Mouse (Mus musculus) midbrain, embryonic 16.5 days (tissue): ENCODE measurements around the gene Gm10272. TPM values are rescaled to one million over a fixed set of nuclear protein-coding genes. Genes with fewer than 3 reads are reported as not detected.
"Not testable (repeated sequence)": the region's sequence is repeated elsewhere in the genome, so short reads cannot be mapped to it uniquely, and the experiment has no call there.

Experiments
- ATAC-seq: fragments of 200-750 bp; cut with Nextera tagmentation; 2 replicates; pipeline ENCODE4 v1.8.0; 2017; ENCODE audit warnings: moderate TSS enrichment
- H3K27ac ChIP-seq: fragments of 300-500 bp; sonication (generic); 2 replicates; pipeline ENCODE4 v1.5.1; 2014; ENCODE audit warnings: mild to moderate bottlenecking, low read length, mixed read lengths
- H3K27me3 ChIP-seq: fragments of 300-500 bp; sonication (generic); 2 replicates; pipeline ENCODE4 v1.6.1; 2014; ENCODE audit warnings: low read depth, low read length, mixed read lengths; ENCODE audit not compliant: control insufficient read depth, insufficient read depth
- H3K36me3 ChIP-seq: fragments of 300-500 bp; sonication (generic); 2 replicates; pipeline ENCODE4 v1.6.1; 2014; ENCODE audit warnings: mild to moderate bottlenecking, low read length, moderate library complexity, mixed read lengths; ENCODE audit not compliant: control insufficient read depth, insufficient read depth
- H3K4me1 ChIP-seq: fragments of 300-500 bp; sonication (generic); 2 replicates; pipeline ENCODE4 v1.6.1; 2014; ENCODE audit warnings: mild to moderate bottlenecking, low read length, mixed read lengths; ENCODE audit not compliant: control insufficient read depth, insufficient read depth
- H3K4me2 ChIP-seq: fragments of 300-500 bp; sonication (generic); 2 replicates; pipeline ENCODE4 v1.6.1; 2014; ENCODE audit warnings: mild to moderate bottlenecking, low read length, mixed read lengths
- H3K4me3 ChIP-seq: fragments of 300-500 bp; sonication (generic); 2 replicates; pipeline ENCODE4 v1.5.1; 2014; ENCODE audit warnings: low read depth, mild to moderate bottlenecking, low read length, moderate library complexity, mixed read lengths
- H3K9ac ChIP-seq: fragments of 300-500 bp; sonication (generic); 2 replicates; pipeline ENCODE4 v1.6.1; 2014; ENCODE audit warnings: low read depth, low read length, mixed read lengths
- H3K9me3 ChIP-seq: fragments of 300-500 bp; sonication (generic); replicated peaks from 2 replicates; pipeline ENCODE4 v1.6.1; 2014; ENCODE audit warnings: mild to moderate bottlenecking, low read length, mixed read lengths; ENCODE audit not compliant: control insufficient read depth, poor library complexity, severe bottlenecking
- WGBS: fragments of 180-500 bp; shearing (Covaris S2); extraction: QIAGEN DNeasy Blood & Tissue Kit; methylation state at CpG from one replicate; pipeline ENCODE4 v1.1.7; 2014; 5-methylcytosine and 5-hydroxymethylcytosine counted together
- polyA plus RNA-seq: library from polyadenylated mRNA; unstranded; fragments of >200 nt; fragmentation: Nextera tagmentation; extraction: Ambion mirVana; gene quantifications from 2 replicates; pipeline ENCODE4 v1.2.1, GENCODE M21; 2015

The Gm10272 gene
- polyA plus RNA-seq, 1 experiment from 2014 or later: not detected

GRCm38 (mm10) chr10:77715507-77715906 is 9.1 kb downstream of the Gm10272 start, which contains the start of gene Gm10142:
Gene Gm10142 (plus strand): TSS chr10:77715807.
- H3K4me3 ChIP-seq: no peak within 1 kb of the TSS
- H3K36me3 ChIP-seq: no peaks in the 10 kb centered on the region
- no peak within 1 kb of the TSS for H3K9ac ChIP-seq
- 92% methylated on average over 1 of the region's 1 CpGs for WGBS
- no peak within 1 kb of the TSS for H3K4me2 ChIP-seq
- no peaks in the 10 kb centered on the region for H3K4me1 ChIP-seq
- no peak for ATAC-seq
- no peaks in the 10 kb centered on the region for H3K27me3 ChIP-seq
- H3K27ac ChIP-seq: no peak within 1 kb of the TSS
- H3K9me3 ChIP-seq: no peaks in the 10 kb centered on the region

DNA sequence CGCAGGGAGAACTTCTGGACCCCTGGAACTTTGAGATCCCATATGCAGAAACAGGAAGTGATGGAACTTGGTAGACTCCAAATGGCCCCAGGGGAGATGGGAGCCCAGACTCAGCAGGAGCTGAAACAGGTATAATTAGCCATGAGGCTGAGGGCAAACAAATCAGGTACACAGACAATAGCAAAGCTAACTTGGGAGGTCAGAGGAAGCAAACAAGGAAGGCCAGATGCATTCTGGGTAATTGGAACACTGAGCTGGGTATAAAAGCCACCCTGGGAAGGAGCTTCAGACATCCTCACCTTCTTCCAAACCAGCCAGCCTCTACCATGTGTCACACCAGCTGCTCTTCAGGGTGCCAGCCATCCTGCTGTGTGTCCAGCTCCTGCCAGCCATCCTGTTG is 13.9 kb downstream of the Gm10272 start, which contains the start of gene Krtap12-1:
Gene Krtap12-1, plus strand, starts transcription at position 301 of the 400 bp plus-strand sequence.
- 87% methylated on average over 1 of the region's 1 CpGs for WGBS
- H3K4me2 ChIP-seq, H3K4me1 ChIP-seq, H3K9me3 ChIP-seq, H3K36me3 ChIP-seq, H3K27me3 ChIP-seq, H3K4me3 ChIP-seq, H3K27ac ChIP-seq, ATAC-seq, H3K9ac ChIP-seq: not testable (repeated sequence)

DNA sequence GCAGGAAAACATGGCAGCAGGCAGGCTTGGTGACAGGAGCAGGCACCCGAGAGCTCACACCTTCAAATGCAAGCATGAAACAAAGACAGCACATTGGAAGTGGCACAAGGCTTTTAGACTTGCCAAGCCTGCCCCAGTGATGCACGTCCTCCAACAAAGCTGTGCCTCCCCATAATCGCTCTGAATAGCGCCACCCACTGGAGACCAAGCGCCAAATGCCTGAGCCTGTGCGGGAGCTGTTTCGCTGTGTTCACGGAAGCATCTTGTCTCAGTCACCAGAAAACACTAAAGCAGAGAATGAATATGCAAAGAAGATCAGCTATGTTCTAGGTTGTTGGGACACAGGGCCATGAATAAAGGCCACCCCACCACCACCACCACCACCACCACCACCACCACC is 18.4 kb downstream of the Gm10272 start:
- no peaks in the 10 kb centered on the region for H3K36me3 ChIP-seq
- no peak overlapping the region for H3K4me2 ChIP-seq
- no peaks in the 10 kb centered on the region for H3K9me3 ChIP-seq
- no peak overlapping the region for H3K9ac ChIP-seq
- no peak overlapping the region for H3K27ac ChIP-seq
- H3K4me1 ChIP-seq: no peaks in the 10 kb centered on the region
- WGBS: 82% methylated on average over 8 of the region's 8 CpGs
- no peak overlapping the region for H3K4me3 ChIP-seq
- no peak for ATAC-seq
- no peaks in the 10 kb centered on the region for H3K27me3 ChIP-seq

DNA sequence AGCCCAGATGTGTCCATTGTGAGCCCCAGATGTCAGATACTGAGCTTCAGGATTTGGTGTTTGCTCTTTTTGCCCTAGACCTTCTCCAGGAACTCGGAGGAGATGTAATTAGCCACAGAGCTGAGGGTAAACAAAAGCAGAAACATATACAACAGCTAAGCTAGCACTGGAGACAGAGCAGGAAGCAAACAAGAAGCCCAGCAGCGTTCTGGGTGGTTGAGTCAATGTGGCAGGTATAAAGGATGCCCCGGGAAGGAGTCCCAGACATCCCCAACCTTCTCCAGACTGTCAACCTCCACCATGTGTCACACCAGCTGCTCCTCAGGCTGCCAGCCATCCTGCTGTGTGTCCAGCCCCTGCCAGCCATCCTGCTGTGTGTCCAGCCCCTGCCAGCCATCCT is 19.8 kb downstream of the Gm10272 start, which contains the start of gene Gm10100:
Gene Gm10100, plus strand, starts transcription at position 301 of the 400 bp plus-strand sequence.
- Histone ChIP-seq H3K4me3 (no peak within 1 kb of the TSS), H3K4me2 (no peak within 1 kb of the TSS), H3K27ac (no peak within 1 kb of the TSS), H3K9ac (no peak within 1 kb of the TSS), H3K27me3 (no peaks in the 10 kb centered on the region), H3K4me1 (no peaks in the 10 kb centered on the region), H3K9me3 (no peaks in the 10 kb centered on the region), H3K36me3 (no peaks in the 10 kb centered on the region)
- 42% methylated on average over 3 of the region's 3 CpGs for WGBS
- ATAC-seq: no peak

- no peaks in the 10 kb centered on the region for H3K36me3 ChIP-seq
- H3K27me3 ChIP-seq: no peaks in the 10 kb centered on the region
- H3K9ac ChIP-seq: no peak overlapping the region
- H3K4me1 ChIP-seq: no peaks in the 10 kb centered on the region
- no peak overlapping the region for H3K4me2 ChIP-seq
- no peaks in the 10 kb centered on the region for H3K9me3 ChIP-seq
- no peak for ATAC-seq
- no peak overlapping the region for H3K27ac ChIP-seq
- no peak overlapping the region for H3K4me3 ChIP-seq
- WGBS: 72% methylated on average over 4 of the region's 4 CpGs
These were observed 21.9 kb downstream of the Gm10272 start for GRCm38 (mm10) chr10:77728280-77728679.

DNA sequence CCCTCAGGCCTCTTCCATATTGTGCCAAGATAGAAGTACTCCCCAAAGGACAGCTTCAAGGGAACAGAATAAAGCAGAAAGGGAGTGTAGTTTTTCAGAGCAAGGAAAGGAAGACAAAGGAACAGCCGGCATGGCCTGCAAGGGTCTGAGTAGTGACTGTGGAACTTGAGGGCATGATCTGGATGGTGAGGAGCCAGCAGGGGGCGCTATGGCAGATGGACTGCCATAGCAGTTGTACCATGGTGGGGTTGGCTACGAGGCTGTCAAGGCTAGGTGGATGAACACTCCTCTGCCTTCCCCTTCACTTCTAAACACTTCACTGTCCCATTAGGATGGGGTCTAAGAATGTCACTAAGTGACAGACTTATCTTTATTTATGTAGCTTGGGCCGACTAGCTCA is 22.8 kb downstream of the Gm10272 start:
- Histone ChIP-seq H3K9me3 (no peaks in the 10 kb centered on the region), H3K27me3 (no peaks in the 10 kb centered on the region), H3K4me1 (no peaks in the 10 kb centered on the region), H3K36me3 (no peaks in the 10 kb centered on the region), H3K9ac (no peak overlapping the region), H3K4me3 (no peak overlapping the region), H3K4me2 (no peak overlapping the region), H3K27ac (no peak overlapping the region)
- no peak for ATAC-seq
- 49% methylated on average over 4 of the region's 4 CpGs for WGBS

DNA sequence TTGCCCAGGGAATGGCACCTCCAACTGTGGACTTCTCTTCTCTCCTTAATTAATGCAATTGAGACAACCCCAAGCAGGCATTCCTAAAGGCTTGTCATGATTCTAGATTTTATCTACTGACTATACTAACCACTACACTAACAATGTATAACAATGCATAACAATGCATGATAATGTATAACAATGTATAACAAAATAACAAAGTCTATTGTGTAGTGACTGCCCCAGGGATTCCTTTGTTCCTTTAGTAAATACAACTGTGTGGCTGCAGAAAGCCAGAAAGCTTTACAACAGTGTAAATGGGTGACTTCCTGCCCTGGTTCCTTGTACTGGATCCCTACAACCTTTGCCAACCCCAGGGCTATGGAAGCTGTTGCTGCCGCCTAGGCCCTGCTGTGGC is 29.5 kb downstream of the Gm10272 start:
- WGBS: 93% methylated on average over 1 of the region's 1 CpGs
- no peak overlapping the region for H3K27ac ChIP-seq
- no peak overlapping the region for H3K4me2 ChIP-seq
- no peaks in the 10 kb centered on the region for H3K4me1 ChIP-seq
- no peaks in the 10 kb centered on the region for H3K9me3 ChIP-seq
- no peaks in the 10 kb centered on the region for H3K27me3 ChIP-seq
- no peaks in the 10 kb centered on the region for H3K36me3 ChIP-seq
- H3K9ac ChIP-seq: no peak overlapping the region
- H3K4me3 ChIP-seq: no peak overlapping the region
- no peak for ATAC-seq

- Histone ChIP-seq H3K4me2 (no peak overlapping the region), H3K36me3 (no peaks in the 10 kb centered on the region), H3K4me3 (no peak overlapping the region), H3K9me3 (no peaks in the 10 kb centered on the region), H3K9ac (no peak overlapping the region), H3K27me3 (no peaks in the 10 kb centered on the region), H3K4me1 (no peaks in the 10 kb centered on the region), H3K27ac (no peak overlapping the region)
- WGBS: 91% methylated on average over 4 of the region's 4 CpGs
- ATAC-seq: no peak
These were observed 32.5 kb downstream of the Gm10272 start for GRCm38 (mm10) chr10:77738929-77739328.

DNA sequence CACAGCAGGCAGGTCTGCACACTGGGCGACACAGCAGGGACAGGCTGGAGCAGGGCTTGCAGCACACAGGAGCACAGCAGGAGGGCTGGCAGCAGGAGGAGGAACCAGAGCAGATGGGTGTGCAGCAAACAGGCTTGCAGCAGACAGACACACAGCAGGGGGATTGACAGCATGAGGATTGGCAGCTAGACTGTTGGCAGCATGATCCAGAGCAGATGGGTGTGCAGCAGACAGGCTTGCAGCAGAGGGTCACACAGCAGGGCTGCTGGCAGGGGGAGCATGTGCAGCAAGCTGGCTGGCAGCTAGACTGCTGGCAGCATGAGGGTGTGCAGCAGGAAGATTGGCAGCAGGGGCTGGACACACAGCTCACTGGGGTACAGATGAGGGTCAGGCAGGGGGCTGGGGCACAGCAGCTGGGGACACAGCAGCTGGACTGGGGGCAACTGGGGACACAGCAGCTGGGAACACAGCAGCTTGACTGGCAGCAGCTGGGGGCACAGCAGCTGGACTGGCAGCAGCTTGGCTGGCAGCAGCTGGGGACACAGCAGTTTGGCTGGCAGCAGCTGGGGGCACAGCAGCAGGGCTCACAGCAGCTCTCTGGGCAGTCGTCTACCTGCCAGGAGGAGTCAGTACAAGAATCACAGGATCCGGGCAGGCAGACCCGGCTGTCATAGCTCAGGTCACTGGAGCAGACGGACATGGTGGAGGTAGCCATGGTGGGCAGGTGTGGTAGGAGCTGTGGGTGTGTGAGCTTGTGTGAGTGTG is 35.7 kb downstream of the Gm10272 start, which contains the start of gene Gm18596:
Gene Gm18596, minus strand, starts transcription at position 715 of the 765 bp plus-strand sequence.
- H3K4me1 ChIP-seq, H3K9ac ChIP-seq, H3K27ac ChIP-seq, H3K4me3 ChIP-seq, H3K36me3 ChIP-seq, H3K27me3 ChIP-seq, H3K4me2 ChIP-seq, H3K9me3 ChIP-seq, ATAC-seq: not testable (repeated sequence)
- 50% methylated on average over 5 of the region's 5 CpGs for WGBS
